In the genomic region with DNA sequence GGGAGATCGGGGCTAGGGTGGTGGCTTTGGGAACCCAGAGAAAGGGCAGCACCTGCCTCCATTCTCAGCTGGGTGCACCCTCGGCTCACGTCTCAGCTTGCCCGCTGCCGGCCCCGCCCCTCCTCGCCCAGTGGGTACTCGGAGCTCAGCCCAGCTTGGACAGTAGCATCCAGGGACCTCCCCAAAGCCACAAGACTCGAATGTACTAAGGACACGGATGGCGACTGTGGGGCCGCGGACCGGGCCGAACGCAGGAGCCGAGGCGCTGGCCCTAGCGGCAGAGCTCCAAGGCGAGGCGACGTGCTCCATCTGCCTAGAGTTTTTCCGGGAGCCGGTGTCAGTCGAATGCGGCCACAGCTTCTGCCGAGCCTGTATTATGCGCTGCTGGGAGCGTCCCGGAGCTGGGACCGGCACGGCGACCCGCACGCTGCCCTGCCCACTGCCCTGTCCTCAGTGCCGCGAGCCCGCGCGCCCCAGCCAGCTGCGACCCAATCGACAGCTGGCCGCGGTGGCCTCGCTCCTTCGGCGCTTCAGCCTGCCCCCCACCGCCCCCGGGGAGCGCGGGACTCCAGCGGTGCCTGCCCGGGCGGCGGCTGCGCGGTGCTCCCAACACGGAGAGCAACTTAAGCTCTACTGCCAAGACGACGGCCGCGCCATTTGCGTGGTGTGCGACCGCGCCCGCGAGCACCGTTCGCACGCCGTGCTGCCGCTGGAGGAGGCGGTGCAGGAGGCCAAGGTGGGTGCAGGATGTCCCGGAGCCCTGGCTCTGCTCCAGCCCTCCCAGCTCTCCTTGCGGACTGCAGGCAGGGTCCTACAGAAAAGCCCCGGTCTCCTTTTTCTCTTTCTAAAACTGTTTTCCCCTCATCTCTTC, we compare ENCODE assay signal across 8 mouse cellular contexts. TPM values are rescaled to one million over a fixed set of nuclear protein-coding genes. Genes with fewer than 3 reads are reported as not detected.
DNase-seq lines count a peak whose midpoint lies in the region; ATAC-seq lines count a peak whose summit lies in the region.

No protein-coding gene starts in this region.

- H3K27me3 ChIP-seq in hindbrain, embryonic 11.5 days (ENCODE audit: control insufficient read depth, insufficient read depth, low read length): peaks cover 5% of the 10 kb centered on the region; the same call in 1 of the 2 replicates
- peaks cover 5% of the 10 kb centered on the region for H3K27me3 ChIP-seq in megakaryocyte, embryonic 14.5 days (replicated peaks)

- WGBS in hindbrain, embryonic 11.5 days: under 1% methylated on average over 64 of the region's 77 CpGs

- peak overlapping the region; percentile 94 for H3K4me2 ChIP-seq in hindbrain, embryonic 11.5 days (replicated peaks; ENCODE audit: low read depth, low read length)

- H3K4me1 ChIP-seq in hindbrain, embryonic 11.5 days (replicated peaks; ENCODE audit: control insufficient read depth, insufficient read depth, low read length): 0 out of 2 replicates have a peak, but pooled peaks cover 4% of the 10 kb centered on the region
- H3K4me1 ChIP-seq in megakaryocyte, embryonic 14.5 days: peaks cover 52% of the 10 kb centered on the region

- intact Hi-C loops in left cerebral cortex, postnatal 36 days (cut with DNase I): no loop called here

- peak overlapping the region; percentile 65 for H3K9ac ChIP-seq in hindbrain, embryonic 11.5 days (ENCODE audit: low read depth, low read length)

- H3K27ac ChIP-seq in hindbrain, embryonic 11.5 days (ENCODE audit: low read depth, low read length): no peak overlapping the region

- no peaks in the 10 kb centered on the region for H3K36me3 ChIP-seq in hindbrain, embryonic 11.5 days (ENCODE audit: control insufficient read depth, insufficient read depth, low read length)
- peaks cover 5% of the 10 kb centered on the region for H3K36me3 ChIP-seq in megakaryocyte, embryonic 14.5 days (replicated peaks; ENCODE audit: low read length)

- peak; percentile 48 for ATAC-seq in hindbrain, embryonic 11.5 days (ENCODE audit: low FRiP score)

- peak; percentile 67 for DNase-seq in NIH3T3 (ENCODE audit: low read depth)
- DNase-seq in cerebellum, adult 9-11 months: peak; percentile 82
- DNase-seq in frontal cortex, postnatal 25 days (ENCODE audit: low spot score in 2 of 2): peak; percentile 19 to 20
- peak; percentile 69 for DNase-seq in hindbrain, embryonic 11.5 days (ENCODE audit: low spot score)
- peak; percentile 60 to 66 for DNase-seq in left cerebral cortex, postnatal 36 days (ENCODE audit: low spot score in 2 of 2)
- peak; percentile 58 for DNase-seq in right cerebral cortex, postnatal 14 days
- DNase-seq in urinary bladder, postnatal 25 days (ENCODE audit: low spot score): peak; percentile 62

- H3K9me3 ChIP-seq in hindbrain, embryonic 11.5 days (ENCODE audit: control insufficient read depth, low read length): no peaks in the 10 kb centered on the region
- no peaks in the 10 kb centered on the region for H3K9me3 ChIP-seq in megakaryocyte, embryonic 14.5 days

- H3K4me3 ChIP-seq in hindbrain, embryonic 11.5 days (ENCODE audit: low read depth, low read length): peak overlapping the region; percentile 77
- peak overlapping the region; percentile 99 for H3K4me3 ChIP-seq in megakaryocyte, embryonic 14.5 days (replicated peaks)

RNA-seq across cellular contexts. Expression of a gene that starts 11.1 kb away (rescaled TPM):
- polyA plus RNA-seq in hindbrain, embryonic 11.5 days (2014; fragmentation: Nextera tagmentation; extraction: Ambion mirVana): 5.8 and 7.4 TPM in 2 replicates
- total RNA-seq in left cerebral cortex, postnatal 36 days (2021): 1 to 10 TPM; 1.3 to 3.0 TPM
- 18.6 and 145 TPM in 2 replicates for polyA plus RNA-seq in megakaryocyte, embryonic 14.5 days (2012; ENCODE audit: insufficient read depth, low replicate concordance)

RNA-seq across cellular contexts. Expression of a gene that starts 11.6 kb away (rescaled TPM):
- polyA plus RNA-seq in hindbrain, embryonic 11.5 days (2014; fragmentation: Nextera tagmentation; extraction: Ambion mirVana): 0.56 and 0.77 TPM in 2 replicates
- total RNA-seq in left cerebral cortex, postnatal 36 days (2021): 1 to 10 TPM; 2.5 to 3.0 TPM
- polyA plus RNA-seq in megakaryocyte, embryonic 14.5 days (2012; ENCODE audit: insufficient read depth, low replicate concordance): 1.6 and 5.7 TPM in 2 replicates

RNA-seq across cellular contexts. Expression of a gene that starts 20.4 kb away (rescaled TPM):
- 4.2 and 4.5 TPM in 2 replicates for polyA plus RNA-seq in hindbrain, embryonic 11.5 days (2014; fragmentation: Nextera tagmentation; extraction: Ambion mirVana)
- total RNA-seq in left cerebral cortex, postnatal 36 days (2021): 10 to 100 TPM; 61.2 to 62.1 TPM
- 18.6 and 56.2 TPM in 2 replicates for polyA plus RNA-seq in megakaryocyte, embryonic 14.5 days (2012; ENCODE audit: insufficient read depth, low replicate concordance)

RNA-seq across cellular contexts. Expression of a gene that starts 33.9 kb away (rescaled TPM):
- polyA plus RNA-seq in hindbrain, embryonic 11.5 days (2014; fragmentation: Nextera tagmentation; extraction: Ambion mirVana): 1.5 and 2.1 TPM in 2 replicates
- total RNA-seq in left cerebral cortex, postnatal 36 days (2021): 1 to 10 TPM; 5.2 to 6.2 TPM
- 5.0 TPM in 1 of 2 replicates, not detected in the other for polyA plus RNA-seq in megakaryocyte, embryonic 14.5 days (2012; ENCODE audit: insufficient read depth, low replicate concordance)

RNA-seq across cellular contexts. Expression of a gene that starts 37.4 kb away (rescaled TPM):
- polyA plus RNA-seq in hindbrain, embryonic 11.5 days (2014; fragmentation: Nextera tagmentation; extraction: Ambion mirVana): 654 and 661 TPM in 2 replicates
- 100 to 1,000 TPM; 215 to 226 TPM for total RNA-seq in left cerebral cortex, postnatal 36 days (2021)
- polyA plus RNA-seq in megakaryocyte, embryonic 14.5 days (2012; ENCODE audit: insufficient read depth, low replicate concordance): 2,725 and 4,464 TPM in 2 replicates

Comparison
In these comparisons a context has a peak if more than half of its experiments do, and no peak if none do; other contexts are left out.
1. DNase-seq: peak in every context shown above with its lines; median percentile 82 in cerebellum, adult 9-11 months; 69 in hindbrain, embryonic 11.5 days; 67 in NIH3T3; 63 in left cerebral cortex, postnatal 36 days; 62 in urinary bladder, postnatal 25 days; 58 in right cerebral cortex, postnatal 14 days; 20 in frontal cortex, postnatal 25 days.